Mouse (Mus musculus): ENCODE measurements at regions not wholly inside any gene's neighbourhood (a gene's known extent, or its start where the extent isn't known, plus 50 kb on each side); places are given as distances from the start of the nearest gene placed in this dataset.
"Not testable (repeated sequence)": the region's sequence is repeated elsewhere in the genome, so short reads cannot be mapped to it uniquely, and the experiment has no call there.

DNA sequence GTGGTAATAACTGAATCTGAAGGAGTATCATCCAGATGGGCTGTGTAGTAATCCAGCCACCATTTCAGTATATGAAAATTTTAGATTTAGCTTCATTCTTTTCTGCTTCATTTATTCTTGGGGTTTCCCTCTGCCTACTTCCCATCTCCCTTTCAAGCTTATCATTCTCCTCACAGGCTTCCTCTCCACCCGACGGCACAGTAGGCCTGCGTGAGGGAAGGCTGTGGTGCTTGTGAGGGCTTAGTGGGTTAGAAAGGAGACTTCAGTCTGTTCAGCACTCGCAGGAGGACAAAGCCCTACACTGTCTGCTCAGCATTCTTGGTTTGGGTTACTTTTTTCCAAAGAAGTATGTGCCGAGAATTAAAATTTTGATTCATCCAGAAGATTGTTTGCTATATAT lies 572.6 kb downstream of the Dad1 start:
- H3K36me3 ChIP-seq (ENCODE audit: control insufficient read depth, insufficient read depth, low read length); ATAC-seq (ENCODE audit: insufficient read depth, low FRiP score); H3K4me1 ChIP-seq (ENCODE audit: control insufficient read depth, insufficient read depth, low read length); H3K4me3 ChIP-seq (replicated peaks; ENCODE audit: low read length); H3K9ac ChIP-seq (ENCODE audit: low read length); H3K27me3 ChIP-seq (ENCODE audit: control insufficient read depth, insufficient read depth, low read length); H3K27ac ChIP-seq (ENCODE audit: low read length); H3K9me3 ChIP-seq (replicated peaks; ENCODE audit: control insufficient read depth, low read length); H3K4me2 ChIP-seq (ENCODE audit: low read depth, low read length): not testable (repeated sequence)
- WGBS = 70% methylated on average over 5 of the region's 5 CpGs

DNA sequence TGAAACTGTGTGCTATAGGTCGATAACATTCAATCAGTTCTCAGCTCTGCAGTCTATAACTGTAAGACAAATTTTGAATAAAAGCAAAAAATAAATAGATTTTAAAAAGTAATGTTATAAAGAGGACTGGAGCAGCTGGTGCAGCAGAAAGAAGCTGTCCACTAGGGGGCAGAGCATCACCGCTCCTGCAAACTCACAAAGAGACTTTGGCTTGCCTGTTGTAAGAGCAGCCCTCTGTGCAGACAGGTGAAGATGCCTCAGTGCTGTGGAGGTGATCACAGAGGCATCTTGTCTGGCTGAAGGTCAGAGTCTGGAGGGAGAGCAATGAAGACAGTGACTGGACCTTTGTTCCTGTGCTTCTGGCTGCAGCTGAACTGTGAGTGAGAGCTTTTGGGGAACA lies 588.2 kb downstream of the Dad1 start:
- H3K9ac ChIP-seq (ENCODE audit: low read length); H3K27me3 ChIP-seq (ENCODE audit: control insufficient read depth, insufficient read depth, low read length); H3K9me3 ChIP-seq (replicated peaks; ENCODE audit: control insufficient read depth, low read length); ATAC-seq (ENCODE audit: insufficient read depth, low FRiP score); H3K36me3 ChIP-seq (ENCODE audit: control insufficient read depth, insufficient read depth, low read length); H3K27ac ChIP-seq (ENCODE audit: low read length); H3K4me1 ChIP-seq (ENCODE audit: control insufficient read depth, insufficient read depth, low read length); H3K4me3 ChIP-seq (replicated peaks; ENCODE audit: low read length); H3K4me2 ChIP-seq (ENCODE audit: low read depth, low read length): not testable (repeated sequence)
- WGBS = 19% methylated on average over 2 of the region's 2 CpGs

DNA sequence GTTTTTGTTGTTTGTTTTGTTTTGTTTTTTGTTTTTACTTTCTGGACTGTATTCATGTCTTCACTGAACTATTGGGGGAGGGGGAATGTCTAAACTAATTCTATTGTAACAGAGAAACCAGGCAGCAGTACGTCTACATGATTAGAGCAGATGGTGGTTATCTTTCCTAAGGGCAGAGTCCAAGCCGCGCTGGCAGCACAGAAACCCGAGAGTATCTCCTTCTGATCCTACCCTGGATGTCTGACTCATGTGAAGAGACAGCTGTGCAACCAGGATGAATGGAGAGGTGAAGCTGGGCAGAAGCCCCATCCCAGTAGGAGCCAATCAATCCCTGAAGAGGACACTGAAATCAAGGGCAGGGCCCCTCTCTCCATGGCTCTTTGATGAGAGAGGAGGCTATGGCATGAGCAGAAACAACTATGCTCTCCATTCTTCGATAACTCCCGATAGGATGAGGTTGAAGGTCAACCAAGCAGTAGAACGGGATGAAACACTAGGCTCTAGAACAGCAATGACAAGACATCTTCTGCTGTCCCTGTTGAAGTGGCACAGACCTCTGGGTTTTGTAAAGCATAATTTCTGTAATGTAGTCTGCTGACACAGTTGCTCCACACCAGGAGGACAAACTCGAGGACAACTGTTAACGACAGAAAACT lies 591.1 kb downstream of the Dad1 start:
- not testable (repeated sequence) for H3K9me3 ChIP-seq (replicated peaks; ENCODE audit: control insufficient read depth, low read length); H3K4me3 ChIP-seq (replicated peaks; ENCODE audit: low read length); H3K36me3 ChIP-seq (ENCODE audit: control insufficient read depth, insufficient read depth, low read length); H3K27ac ChIP-seq (ENCODE audit: low read length); H3K4me1 ChIP-seq (ENCODE audit: control insufficient read depth, insufficient read depth, low read length); H3K4me2 ChIP-seq (ENCODE audit: low read depth, low read length); ATAC-seq (ENCODE audit: insufficient read depth, low FRiP score); H3K9ac ChIP-seq (ENCODE audit: low read length); H3K27me3 ChIP-seq (ENCODE audit: control insufficient read depth, insufficient read depth, low read length)
- 70% methylated on average over 8 of the region's 9 CpGs for WGBS

DNA sequence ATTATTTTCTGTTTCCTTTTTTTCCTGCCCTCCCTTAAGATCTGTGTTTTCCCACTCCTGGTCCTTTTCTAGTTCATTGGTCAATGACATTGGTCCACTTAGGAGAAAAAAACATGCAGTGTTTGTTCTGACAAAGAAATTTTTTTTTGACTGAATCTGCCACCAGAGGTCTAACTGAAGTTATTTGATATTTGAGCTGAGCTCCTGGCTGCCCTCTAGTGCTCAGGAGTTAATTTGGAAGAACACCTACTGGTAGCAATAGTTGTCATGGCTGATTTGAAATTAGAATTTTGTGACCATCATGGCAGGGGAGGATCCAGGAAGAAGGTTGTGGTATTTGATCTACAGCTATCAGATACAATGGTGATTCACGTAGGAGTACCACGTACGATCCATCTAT lies 599.2 kb downstream of the Dad1 start:
- H3K4me1 ChIP-seq (ENCODE audit: control insufficient read depth, insufficient read depth, low read length); H3K27ac ChIP-seq (ENCODE audit: low read length); ATAC-seq (ENCODE audit: insufficient read depth, low FRiP score); H3K36me3 ChIP-seq (ENCODE audit: control insufficient read depth, insufficient read depth, low read length); H3K4me3 ChIP-seq (replicated peaks; ENCODE audit: low read length); H3K4me2 ChIP-seq (ENCODE audit: low read depth, low read length); H3K9me3 ChIP-seq (replicated peaks; ENCODE audit: control insufficient read depth, low read length); H3K27me3 ChIP-seq (ENCODE audit: control insufficient read depth, insufficient read depth, low read length); H3K9ac ChIP-seq (ENCODE audit: low read length): not testable (repeated sequence)
- WGBS = 96% methylated on average over 3 of the region's 3 CpGs

DNA sequence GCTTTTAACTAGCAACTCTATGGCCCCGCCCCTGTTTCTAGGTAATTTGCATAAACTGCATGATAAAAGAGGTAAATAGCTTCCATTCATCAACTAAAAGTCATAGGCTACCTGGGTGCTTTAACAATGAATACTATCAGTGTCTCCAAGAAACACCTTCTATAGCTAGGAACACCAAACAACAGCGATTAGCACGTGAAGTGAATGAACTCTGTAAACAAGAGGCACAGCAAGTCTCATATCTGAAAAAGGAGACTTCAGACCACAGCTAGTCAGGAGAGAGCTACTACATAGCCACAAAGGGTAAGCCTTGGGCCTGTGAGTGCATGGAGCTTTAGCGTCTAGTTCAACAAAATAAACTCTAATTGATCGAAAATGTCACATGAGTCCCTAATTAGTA lies 602.8 kb downstream of the Dad1 start:
- not testable (repeated sequence) for H3K4me1 ChIP-seq (ENCODE audit: control insufficient read depth, insufficient read depth, low read length); H3K36me3 ChIP-seq (ENCODE audit: control insufficient read depth, insufficient read depth, low read length); H3K9ac ChIP-seq (ENCODE audit: low read length); H3K27ac ChIP-seq (ENCODE audit: low read length); H3K4me3 ChIP-seq (replicated peaks; ENCODE audit: low read length); H3K9me3 ChIP-seq (replicated peaks; ENCODE audit: control insufficient read depth, low read length); H3K4me2 ChIP-seq (ENCODE audit: low read depth, low read length); H3K27me3 ChIP-seq (ENCODE audit: control insufficient read depth, insufficient read depth, low read length); ATAC-seq (ENCODE audit: insufficient read depth, low FRiP score)
- WGBS = 57% methylated on average over 4 of the region's 5 CpGs

DNA sequence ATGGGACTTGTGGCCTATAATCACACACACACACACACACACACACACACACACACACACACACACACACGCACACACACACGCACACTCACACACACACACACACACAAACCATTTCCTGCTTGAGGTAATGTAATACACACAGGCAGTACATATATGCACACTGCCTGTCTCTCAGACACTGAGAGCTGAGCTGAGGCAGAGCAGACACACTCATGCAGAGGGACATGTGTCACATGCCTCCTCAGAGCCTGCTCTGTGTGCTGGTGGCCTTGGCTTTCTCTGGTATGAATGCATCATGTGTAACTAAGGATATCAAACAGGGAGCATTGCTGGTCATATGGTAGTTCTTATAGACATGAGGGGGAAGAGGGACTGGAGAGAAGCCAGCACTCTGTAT lies 604.7 kb downstream of the Dad1 start:
- H3K27me3 ChIP-seq (ENCODE audit: control insufficient read depth, insufficient read depth, low read length); H3K36me3 ChIP-seq (ENCODE audit: control insufficient read depth, insufficient read depth, low read length); H3K9ac ChIP-seq (ENCODE audit: low read length); H3K4me1 ChIP-seq (ENCODE audit: control insufficient read depth, insufficient read depth, low read length); H3K4me3 ChIP-seq (replicated peaks; ENCODE audit: low read length); ATAC-seq (ENCODE audit: insufficient read depth, low FRiP score); H3K4me2 ChIP-seq (ENCODE audit: low read depth, low read length); H3K27ac ChIP-seq (ENCODE audit: low read length); H3K9me3 ChIP-seq (replicated peaks; ENCODE audit: control insufficient read depth, low read length): not testable (repeated sequence)
- WGBS = 94% methylated on average over 2 of the region's 2 CpGs

DNA sequence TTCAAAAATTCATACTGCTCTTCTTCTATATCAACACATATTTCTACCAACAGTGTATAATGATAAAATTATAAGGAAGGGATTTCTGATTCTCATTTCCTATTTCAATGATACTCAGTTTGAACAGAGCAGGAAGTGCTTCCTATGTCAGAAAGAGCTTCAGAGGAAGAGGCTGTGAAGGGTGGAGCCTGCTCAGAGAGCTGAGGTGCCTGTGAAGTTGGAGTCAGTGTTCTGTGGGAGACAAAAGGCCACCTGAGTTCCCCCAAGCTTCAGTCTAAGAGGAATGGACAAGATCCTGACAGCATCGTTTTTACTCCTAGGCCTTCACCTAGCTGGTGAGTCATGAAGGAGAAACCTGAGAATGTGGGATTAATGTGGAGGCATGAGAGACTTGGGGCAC lies 613.5 kb downstream of the Dad1 start:
- WGBS = 47% methylated on average over 1 of the region's 1 CpGs
- not testable (repeated sequence) for H3K9me3 ChIP-seq (replicated peaks; ENCODE audit: control insufficient read depth, low read length); ATAC-seq (ENCODE audit: insufficient read depth, low FRiP score); H3K27ac ChIP-seq (ENCODE audit: low read length); H3K4me3 ChIP-seq (replicated peaks; ENCODE audit: low read length); H3K27me3 ChIP-seq (ENCODE audit: control insufficient read depth, insufficient read depth, low read length); H3K4me1 ChIP-seq (ENCODE audit: control insufficient read depth, insufficient read depth, low read length); H3K4me2 ChIP-seq (ENCODE audit: low read depth, low read length); H3K36me3 ChIP-seq (ENCODE audit: control insufficient read depth, insufficient read depth, low read length); H3K9ac ChIP-seq (ENCODE audit: low read length)

DNA sequence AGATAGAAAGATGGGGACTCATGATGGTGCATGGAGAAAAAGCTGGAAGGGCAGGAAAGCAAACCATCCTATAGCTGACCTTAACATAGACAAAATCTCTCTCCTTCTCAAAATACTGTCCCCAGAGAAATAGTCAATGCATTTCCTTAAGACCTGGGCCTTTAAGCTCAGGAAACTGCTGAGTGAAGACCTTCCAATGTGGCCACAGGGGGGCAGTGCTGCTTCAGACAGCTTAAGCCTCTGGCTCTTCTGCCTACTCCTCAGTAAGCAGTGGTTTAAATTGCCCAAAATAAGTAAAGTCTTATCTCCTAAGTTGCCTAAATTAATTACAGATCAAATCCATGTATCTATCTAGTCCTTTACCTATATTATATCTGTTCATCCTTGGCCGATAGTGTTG lies 616.2 kb downstream of the Dad1 start:
- H3K36me3 ChIP-seq (ENCODE audit: control insufficient read depth, insufficient read depth, low read length); ATAC-seq (ENCODE audit: insufficient read depth, low FRiP score); H3K9ac ChIP-seq (ENCODE audit: low read length); H3K4me3 ChIP-seq (replicated peaks; ENCODE audit: low read length); H3K27me3 ChIP-seq (ENCODE audit: control insufficient read depth, insufficient read depth, low read length); H3K9me3 ChIP-seq (replicated peaks; ENCODE audit: control insufficient read depth, low read length); H3K27ac ChIP-seq (ENCODE audit: low read length); H3K4me1 ChIP-seq (ENCODE audit: control insufficient read depth, insufficient read depth, low read length); H3K4me2 ChIP-seq (ENCODE audit: low read depth, low read length): not testable (repeated sequence)
- 80% methylated on average over 1 of the region's 1 CpGs for WGBS

DNA sequence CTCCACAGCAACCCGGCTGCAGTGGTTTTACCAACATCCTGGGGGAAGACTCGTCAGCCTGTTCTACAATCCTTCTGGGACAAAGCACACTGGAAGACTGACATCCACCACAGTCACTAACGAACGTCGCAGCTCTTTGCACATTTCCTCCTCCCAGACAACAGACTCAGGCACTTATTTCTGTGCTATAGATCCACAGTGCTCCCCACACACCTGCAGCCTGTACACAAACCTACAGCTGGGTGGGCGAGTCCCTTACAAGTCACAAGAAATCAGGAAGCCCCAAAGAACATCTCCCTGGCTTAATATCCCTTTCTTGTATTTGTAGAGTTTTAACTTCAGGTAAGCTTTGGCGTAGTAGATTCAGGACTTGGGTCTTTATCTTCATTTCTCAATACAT lies 618.7 kb downstream of the Dad1 start:
- not testable (repeated sequence) for H3K36me3 ChIP-seq (ENCODE audit: control insufficient read depth, insufficient read depth, low read length); H3K4me1 ChIP-seq (ENCODE audit: control insufficient read depth, insufficient read depth, low read length); H3K27me3 ChIP-seq (ENCODE audit: control insufficient read depth, insufficient read depth, low read length); ATAC-seq (ENCODE audit: insufficient read depth, low FRiP score); H3K9ac ChIP-seq (ENCODE audit: low read length); H3K4me3 ChIP-seq (replicated peaks; ENCODE audit: low read length); H3K9me3 ChIP-seq (replicated peaks; ENCODE audit: control insufficient read depth, low read length); H3K27ac ChIP-seq (ENCODE audit: low read length); H3K4me2 ChIP-seq (ENCODE audit: low read depth, low read length)
- 49% methylated on average over 7 of the region's 7 CpGs for WGBS

Measured in stomach, embryonic 16.5 days (tissue).